Mouse (Mus musculus) hindlimb bud, embryonic 11.5 days (tissue): ENCODE measurements at regions not wholly inside any gene's neighbourhood (a gene's known extent, or its start where the extent isn't known, plus 50 kb on each side); places are given as distances from the start of the nearest gene placed in this dataset.
A peak's percentile ranks its signal among the peaks of the same experiment; 100 is the strongest.

Experiments
- DNase-seq: peaks from one replicate; pipeline ENCODE4 v3.0.0-alpha.2; 2012; ENCODE audit warnings: low read depth, low spot score; ENCODE audit errors: extremely low spot score

DNA sequence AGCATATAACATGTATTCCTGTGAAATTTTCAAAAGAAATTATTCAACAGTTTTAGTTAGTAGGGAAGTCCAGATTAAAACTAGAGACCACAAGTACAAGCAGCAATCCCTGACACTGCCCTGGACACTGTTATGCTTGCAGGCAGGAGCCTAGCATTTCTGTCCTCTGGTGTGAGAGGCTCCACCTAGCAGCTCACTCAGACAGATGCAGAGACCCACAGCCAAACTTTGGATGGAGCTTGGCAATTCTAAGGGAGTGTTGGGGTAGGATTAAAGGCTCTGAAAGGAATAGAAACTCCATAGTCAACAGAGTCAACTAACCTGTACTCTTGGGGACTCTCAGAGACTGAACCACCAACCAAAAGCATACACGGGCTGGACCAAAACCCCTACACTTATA, 509.8 kb downstream of the Flrt2 start:
- DNase-seq, result no peak

DNA sequence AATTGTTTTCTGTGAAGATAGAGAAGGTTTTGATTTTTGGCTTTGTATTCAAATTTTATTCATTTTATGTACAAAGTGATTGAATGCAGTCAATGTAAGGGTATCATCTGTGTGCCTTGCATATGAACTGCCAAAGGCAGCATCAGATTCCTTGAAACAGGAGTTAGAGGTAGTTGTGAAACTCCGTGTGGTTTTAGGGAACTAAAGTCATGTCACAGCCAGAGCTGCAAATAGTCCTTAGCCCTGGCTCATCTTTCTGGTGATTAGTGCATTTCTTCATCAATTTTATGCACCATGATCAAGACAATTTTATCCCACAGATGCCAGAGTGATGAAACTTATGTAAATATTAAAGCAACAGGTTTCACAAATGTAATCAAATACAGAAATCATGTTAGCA, 534.4 kb downstream of the Flrt2 start:
- no peak for DNase-seq

- no peak for DNase-seq
These were observed 536.7 kb downstream of the Flrt2 start for GRCm38 (mm10) chr12:96228714-96229113.

GRCm38 (mm10) chr12:96235510-96235909, 543.5 kb downstream of the Flrt2 start:
- no peak for DNase-seq

DNA sequence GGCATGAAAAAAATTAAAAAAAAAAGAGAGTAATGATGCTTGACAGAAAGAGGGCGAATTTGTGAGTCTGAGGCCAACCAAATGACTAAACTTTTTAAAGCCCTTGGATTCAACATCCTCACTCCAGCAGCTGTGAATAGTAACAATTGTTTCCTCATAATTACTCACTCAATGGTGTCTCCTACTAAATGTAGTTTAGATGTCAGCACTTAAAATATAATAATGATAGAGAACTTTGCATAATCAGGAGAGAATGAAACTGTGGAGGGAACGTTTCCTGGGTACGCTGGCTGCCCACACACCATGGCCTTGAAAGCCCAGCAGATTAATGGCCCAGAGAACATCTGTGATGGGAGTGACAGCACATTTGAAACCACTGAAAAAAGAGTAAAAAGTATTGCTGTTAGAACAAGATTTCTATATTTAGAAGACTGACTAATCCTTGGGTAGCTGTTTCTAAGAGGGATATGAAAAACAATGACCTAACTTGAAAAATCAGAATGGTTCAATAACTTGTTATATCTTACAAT, 544.0 kb downstream of the Flrt2 start:
- DNase-seq, result no peak

- no peak for DNase-seq
These were observed 547.6 kb downstream of the Flrt2 start for GRCm38 (mm10) chr12:96239642-96240041.

DNA sequence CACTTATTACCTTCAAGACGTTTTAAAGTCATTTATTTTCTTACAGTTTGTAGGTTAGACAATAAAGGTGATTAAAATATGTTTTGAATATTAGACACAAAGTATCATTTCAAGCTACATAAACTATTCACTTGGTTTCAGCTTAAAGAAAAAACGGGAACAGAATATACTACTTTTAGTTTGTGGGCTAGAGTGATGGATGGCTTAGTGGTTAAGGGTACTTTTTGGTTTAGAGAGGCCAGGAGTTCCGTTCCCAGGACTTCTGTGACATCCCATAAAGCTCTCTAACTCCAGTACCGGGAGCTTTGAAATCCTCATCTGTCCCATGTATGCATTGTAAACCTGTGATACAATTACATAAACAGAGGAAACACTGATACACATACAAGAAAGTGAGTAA, 570.0 kb downstream of the Flrt2 start:
- no peak for DNase-seq

DNA sequence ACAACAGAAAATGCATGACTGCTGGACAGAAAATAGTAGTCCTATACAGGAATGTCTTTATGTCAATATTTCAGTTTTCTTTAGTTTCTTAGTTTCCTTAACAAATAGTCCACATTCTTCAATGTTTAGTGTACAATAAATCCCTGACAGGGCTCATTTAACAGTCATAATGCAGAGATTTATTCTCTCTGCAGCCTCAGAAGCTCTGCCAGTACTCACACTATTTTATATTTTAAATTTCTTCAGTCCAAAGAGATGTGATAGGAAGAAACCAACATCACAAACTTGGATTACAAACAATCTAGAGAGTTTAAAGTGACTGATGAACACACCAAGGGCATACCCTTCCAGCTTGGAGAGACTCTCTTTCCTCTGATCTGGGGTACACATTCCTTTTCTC, 583.9 kb downstream of the Flrt2 start:
- no peak for DNase-seq

GRCm38 (mm10) chr12:96311137-96311536, 619.1 kb downstream of the Flrt2 start:
- DNase-seq, result peak; percentile 5

DNA sequence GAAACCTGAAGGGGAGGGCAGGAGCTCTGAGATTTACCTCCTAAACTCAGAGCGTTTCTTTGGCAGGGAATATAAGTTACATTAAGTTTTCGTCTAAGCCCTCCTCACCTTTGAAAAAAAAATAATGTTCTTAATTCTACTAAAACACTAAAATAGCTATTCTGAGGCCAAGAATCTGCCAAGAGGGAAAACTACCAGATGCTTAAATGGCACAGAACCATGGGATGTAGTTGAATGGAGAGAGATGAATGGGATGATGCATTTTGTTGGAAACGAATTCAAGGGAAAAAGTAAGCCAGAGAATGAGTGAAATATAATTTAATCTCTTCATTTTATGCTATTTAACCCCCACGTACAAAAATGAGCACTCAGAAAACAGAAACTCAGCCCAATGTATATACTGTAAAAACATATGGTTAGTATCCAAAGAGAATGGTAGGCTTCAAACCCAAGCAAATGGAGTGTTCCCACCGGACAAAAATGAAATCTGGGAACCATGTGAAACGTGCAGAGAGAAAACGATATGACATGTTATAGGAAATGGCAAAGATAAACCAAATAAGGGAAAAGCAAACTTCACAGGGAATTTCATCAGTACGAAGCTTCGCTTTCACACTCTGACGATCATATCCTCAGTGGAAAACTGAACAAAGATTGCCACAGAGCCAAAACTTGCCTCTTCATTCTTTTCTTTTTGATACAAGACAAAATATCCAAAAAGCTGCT, 631.2 kb downstream of the Flrt2 start:
- no peak for DNase-seq

DNA sequence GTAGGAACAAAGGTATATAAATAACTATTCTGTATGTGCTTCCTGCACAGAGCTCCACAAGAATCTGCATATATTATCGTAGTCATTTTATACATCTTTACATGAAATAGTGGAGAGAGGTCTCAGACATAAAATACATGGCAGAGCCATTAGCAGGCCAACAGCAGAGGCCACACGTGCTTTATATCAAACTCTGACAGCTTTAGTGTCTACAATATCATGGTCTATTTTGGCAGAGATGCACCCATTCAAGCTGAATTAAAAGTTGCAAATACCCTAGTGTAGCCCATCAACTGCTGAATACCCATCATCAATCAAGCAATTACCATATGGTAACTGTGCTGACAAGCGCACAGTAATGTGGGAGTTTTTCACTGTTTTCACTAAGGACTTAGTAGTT, 659.1 kb downstream of the Flrt2 start:
- no peak for DNase-seq

- DNase-seq, result no peak
These were observed 686.9 kb downstream of the Flrt2 start for GRCm38 (mm10) chr12:96378924-96379323.

DNA sequence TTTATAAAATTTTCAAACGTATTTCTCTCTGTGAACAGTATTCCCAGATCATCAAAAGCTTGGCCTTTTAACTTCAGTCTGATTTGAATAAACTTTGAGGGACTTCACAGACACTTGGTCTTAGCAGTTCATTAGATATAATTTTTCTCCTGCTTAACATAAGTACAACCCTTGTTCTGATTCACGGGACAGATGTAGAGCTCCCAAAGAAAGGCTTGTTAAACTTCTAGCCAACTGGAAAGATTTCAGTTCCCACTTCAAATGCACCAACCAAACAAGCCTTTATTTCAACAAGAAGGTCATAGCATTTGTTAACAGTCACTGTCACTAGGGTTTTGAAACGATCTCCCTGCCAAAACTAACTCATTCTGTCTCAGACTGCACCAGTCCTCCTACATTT, 727.1 kb downstream of the Flrt2 start:
- no peak for DNase-seq

GRCm38 (mm10) chr12:96419567-96419966, 727.5 kb downstream of the Flrt2 start:
- DNase-seq, result no peak

- no peak for DNase-seq
These were observed 735.6 kb downstream of the Flrt2 start for GRCm38 (mm10) chr12:96427589-96427988.

DNA sequence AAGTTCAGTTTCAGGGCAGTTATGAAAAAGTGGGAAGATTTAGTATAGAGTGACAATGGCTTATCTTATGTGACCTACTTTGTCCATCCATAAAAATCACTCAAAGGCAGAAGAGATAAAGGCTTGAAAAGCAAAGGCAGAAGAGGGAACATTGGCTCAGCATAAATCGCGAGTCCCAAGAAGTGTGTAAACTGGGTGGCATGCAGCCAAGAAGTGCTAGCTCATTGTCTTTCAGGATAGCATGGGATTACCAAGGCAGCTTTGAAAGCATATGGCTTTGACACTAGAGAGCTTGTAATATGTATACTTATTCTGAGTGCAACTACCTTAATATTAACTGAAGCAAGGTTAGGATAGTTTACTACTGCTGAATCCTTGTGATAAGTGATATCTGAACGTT, 750.5 kb downstream of the Flrt2 start:
- no peak for DNase-seq

- no peak for DNase-seq
These were observed 761.3 kb downstream of the Flrt2 start for GRCm38 (mm10) chr12:96453374-96453773.

DNA sequence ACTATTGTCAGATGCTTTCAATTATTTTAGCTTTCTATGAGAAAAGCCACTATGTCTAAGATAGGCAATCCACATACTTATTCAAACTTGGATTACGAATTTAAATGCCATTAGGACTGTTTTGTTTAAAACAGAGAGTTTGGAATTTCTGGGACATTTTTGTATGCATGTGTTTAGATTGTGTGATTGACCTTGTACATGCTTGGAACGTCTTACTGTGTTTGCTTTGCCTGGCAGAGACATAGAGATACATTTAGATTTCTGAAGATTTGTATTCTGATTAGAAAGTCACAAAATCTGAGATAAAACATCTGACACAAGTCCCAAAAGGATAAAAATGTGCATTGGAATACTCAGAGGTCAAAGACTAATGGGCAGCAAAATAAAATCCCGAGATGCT, 784.3 kb downstream of the Flrt2 start:
- DNase-seq, result no peak

DNA sequence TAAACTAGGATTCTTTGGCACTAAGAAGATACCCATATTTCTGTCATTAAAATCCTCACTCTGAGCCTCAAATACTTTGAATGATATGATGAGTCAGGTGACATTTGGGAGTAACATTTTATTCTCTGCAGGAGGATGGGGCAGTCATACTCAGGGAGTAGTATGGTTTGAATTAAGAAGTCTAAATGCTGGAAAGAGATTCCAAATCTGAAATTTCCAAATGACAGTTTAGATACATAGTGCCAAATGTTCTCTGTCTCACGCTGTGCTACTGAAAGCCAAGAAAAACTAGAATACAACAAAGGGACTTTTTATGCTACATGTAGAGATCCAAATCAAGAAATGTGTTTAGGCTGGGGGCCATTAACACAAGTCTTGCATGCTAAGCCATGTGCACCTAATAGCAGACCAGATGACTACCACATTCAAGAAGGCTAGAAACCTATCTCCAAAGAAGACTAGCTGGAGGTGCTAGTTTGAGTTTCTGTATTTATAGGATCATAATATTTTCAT, 796.5 kb downstream of the Flrt2 start:
- no peak for DNase-seq

GRCm38 (mm10) chr12:96509658-96510057, 817.6 kb downstream of the Flrt2 start:
- no peak for DNase-seq

DNA sequence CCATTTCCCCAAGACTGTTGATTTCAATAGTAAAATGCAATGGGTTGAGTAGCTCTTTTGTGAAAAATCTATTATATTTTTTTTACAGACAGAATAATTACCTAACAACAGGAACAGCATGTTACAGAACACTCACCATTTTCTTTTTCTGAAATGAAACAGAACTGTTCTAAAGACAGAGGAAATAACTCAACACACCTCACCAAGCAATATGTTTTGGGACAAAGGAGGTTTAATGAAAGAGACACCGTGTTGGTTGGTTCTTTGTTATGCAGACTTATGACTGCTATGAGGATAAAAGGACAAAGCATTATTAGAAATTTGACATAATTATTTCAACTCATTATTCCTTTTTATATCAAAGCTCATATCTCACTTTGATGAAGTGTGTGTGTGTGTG, 866.8 kb downstream of the Flrt2 start:
- no peak for DNase-seq

DNA sequence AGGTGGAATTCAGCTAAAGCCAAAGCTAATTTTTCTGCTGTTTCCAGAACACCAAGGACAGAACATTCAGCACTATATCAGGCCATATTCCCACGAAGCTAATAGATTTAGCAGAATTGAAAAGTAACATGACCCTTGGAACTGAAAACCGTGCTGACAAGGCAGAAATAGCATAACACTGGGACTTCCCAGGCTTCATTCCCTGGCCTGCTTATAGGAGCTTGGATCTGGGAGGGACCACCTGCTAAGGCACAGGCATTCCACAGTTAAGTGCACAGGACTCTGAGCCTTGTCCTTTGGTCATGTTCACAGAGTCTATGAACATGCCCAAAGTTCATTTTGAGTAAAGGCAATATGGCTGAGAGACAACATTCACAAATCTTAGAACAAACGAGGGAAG, 902.8 kb downstream of the Flrt2 start:
- no peak for DNase-seq

- DNase-seq, result no peak
These were observed 923.1 kb downstream of the Flrt2 start for GRCm38 (mm10) chr12:96615134-96615533.
